Mouse (Mus musculus) midbrain, postnatal 0 days (tissue): ENCODE data around the gene Slc6a6. TPM values are rescaled to one million over a fixed set of nuclear protein-coding genes. Genes with fewer than 3 reads are reported as not detected.

Experiments
- ATAC-seq: fragments of 200-750 bp; cut with Nextera tagmentation; 2 replicates; pipeline ENCODE4 v1.8.0; 2017; ENCODE audit warnings: moderate number of reproducible peaks, mild to moderate bottlenecking, moderate TSS enrichment, moderate library complexity; ENCODE audit not compliant: low FRiP score
- DNase-seq: peaks from one replicate; pipeline ENCODE4 v3.0.0-alpha.2; 2015; ENCODE audit warnings: low spot score
- H3K27ac ChIP-seq: fragments of 300-500 bp; sonication (generic); 2 replicates; pipeline ENCODE4 v1.5.1; 2014; ENCODE audit warnings: low read depth, mild to moderate bottlenecking, low read length, mixed read lengths
- H3K27me3 ChIP-seq: fragments of 300-500 bp; sonication (generic); 2 replicates; pipeline ENCODE4 v1.6.1; 2014; ENCODE audit warnings: low read length, control low read depth, mixed read lengths; ENCODE audit not compliant: insufficient read depth
- H3K36me3 ChIP-seq: fragments of 300-500 bp; sonication (generic); 2 replicates; pipeline ENCODE4 v1.6.1; 2014; ENCODE audit warnings: low read length, control low read depth, mixed read lengths; ENCODE audit not compliant: insufficient read depth
- H3K4me1 ChIP-seq: fragments of 300-500 bp; sonication (generic); 2 replicates; pipeline ENCODE4 v1.6.1; 2014; ENCODE audit warnings: mild to moderate bottlenecking, control low read depth, antibody characterized with exemption, low read length, mixed read lengths; ENCODE audit not compliant: insufficient read depth
- H3K4me2 ChIP-seq: fragments of 300-500 bp; sonication (generic); 2 replicates; pipeline ENCODE4 v1.6.1; 2014; ENCODE audit warnings: low read depth, mild to moderate bottlenecking, low read length, mixed read lengths; ENCODE audit not compliant: poor library complexity, severe bottlenecking
- H3K4me3 ChIP-seq: fragments of 300-500 bp; sonication (generic); 2 replicates; pipeline ENCODE4 v1.5.1; 2014; ENCODE audit warnings: low read depth, mild to moderate bottlenecking, low read length, moderate library complexity
- H3K9ac ChIP-seq: fragments of 300-500 bp; sonication (generic); replicated peaks from 2 replicates; pipeline ENCODE4 v1.6.1; 2014; ENCODE audit warnings: mild to moderate bottlenecking, low read length, moderate library complexity, mixed read lengths; ENCODE audit not compliant: poor library complexity, severe bottlenecking
- H3K9me3 ChIP-seq: fragments of 300-500 bp; sonication (generic); 2 replicates; pipeline ENCODE4 v1.6.1; 2016; ENCODE audit warnings: low read length, control low read depth
- CTCF ChIP-seq: IDR thresholded peaks from 2 replicates; pipeline ENCODE4 v1.5.1; 2016; ENCODE audit warnings: antibody characterized with exemption, mild to moderate bottlenecking
- WGBS: fragments of 180-500 bp; shearing (Covaris S2); extraction: QIAGEN DNeasy Blood & Tissue Kit; methylation state at CpG from one replicate; pipeline ENCODE4 v1.1.7; 2014; 5-methylcytosine and 5-hydroxymethylcytosine counted together
- polyA plus RNA-seq: library from polyadenylated mRNA; unstranded; fragments of >200 nt; fragmentation: Nextera tagmentation; extraction: Ambion mirVana; gene quantifications from 2 replicates; pipeline ENCODE4 v1.2.1, GENCODE M21; 2015
- total RNA-seq: library from RNA; depleted of rRNA; stranded (reverse); fragments of >200 nt; gene quantifications from 2 replicates; pipeline ENCODE4 v1.2.3, GENCODE M21; 2014

Gene Slc6a6
- total and polyA plus RNA-seq, 2 experiments from 2014 or later: 146 to 147 TPM

- H3K27me3 ChIP-seq: no peaks in the 10 kb centered on the region
- ATAC-seq: peak; percentile 45
- no peaks in the 10 kb centered on the region for H3K9me3 ChIP-seq
- peaks cover 16% of the 10 kb centered on the region for H3K4me1 ChIP-seq
- no peak for TF ChIP-seq CTCF
- H3K4me2 ChIP-seq: peak overlapping the region; percentile 58
- DNase-seq: peak; percentile 36
- peak overlapping the region; percentile 91 for H3K27ac ChIP-seq
- H3K9ac ChIP-seq: peak overlapping the region; percentile 97
- H3K4me3 ChIP-seq: peak overlapping the region; percentile 93
- WGBS: 2% methylated on average over 13 of the region's 13 CpGs
- no peaks in the 10 kb centered on the region for H3K36me3 ChIP-seq
Observed at GRCm38 (mm10) chr6:91684474-91684829, 599 bp downstream of the Slc6a6 start.

- Histone ChIP-seq H3K9ac (peak overlapping the region; percentile 97), H3K4me1 (peaks cover 16% of the 10 kb centered on the region), H3K9me3 (no peaks in the 10 kb centered on the region), H3K4me2 (peak overlapping the region; percentile 58), H3K4me3 (peak overlapping the region; percentile 93), H3K27ac (peak overlapping the region; percentile 91), H3K27me3 (no peaks in the 10 kb centered on the region), H3K36me3 (no peaks in the 10 kb centered on the region)
- ATAC-seq (peak; percentile 0; the same call in 1 of the 2 replicates), DNase-seq (peak; percentile 43)
- WGBS: 12% methylated on average over 17 of the region's 17 CpGs
- TF ChIP-seq CTCF: no peak
Observed at GRCm38 (mm10) chr6:91684831-91685532, 1.1 kb downstream of the Slc6a6 start.

GRCm38 (mm10) chr6:91685533-91685883 lies 1.7 kb downstream of the Slc6a6 start:
- no peak for ATAC-seq

GRCm38 (mm10) chr6:91685896-91686295 lies 2.0 kb downstream of the Slc6a6 start:
- ATAC-seq (no peak), DNase-seq (no peak)
- Histone ChIP-seq H3K4me2 (peak overlapping the region; percentile 58), H3K36me3 (no peaks in the 10 kb centered on the region), H3K27me3 (no peaks in the 10 kb centered on the region), H3K9me3 (no peaks in the 10 kb centered on the region), H3K9ac (peak overlapping the region; percentile 51; the same call in 1 of the 2 replicates), H3K27ac (no peak overlapping the region; the same call in 1 of the 2 replicates), H3K4me3 (peak overlapping the region; percentile 93), H3K4me1 (peaks cover 16% of the 10 kb centered on the region)
- TF ChIP-seq CTCF: no peak
- 76% methylated on average over 7 of the region's 7 CpGs for WGBS

More at GRCm38 (mm10) chr6:91685533-91685883, 1.7 kb downstream of the Slc6a6 start:
- H3K27ac ChIP-seq: peak overlapping the region; percentile 47
- H3K4me3 ChIP-seq: peak overlapping the region; percentile 93
- no peaks in the 10 kb centered on the region for H3K27me3 ChIP-seq
- 0 out of 2 replicates have a peak overlapping the region, but pooled peaks have one; percentile 51 for H3K9ac ChIP-seq
- 25% methylated on average over 2 of the region's 2 CpGs for WGBS
- no peak for TF ChIP-seq CTCF
- peak overlapping the region; percentile 58 for H3K4me2 ChIP-seq
- no peaks in the 10 kb centered on the region for H3K36me3 ChIP-seq
- H3K9me3 ChIP-seq: no peaks in the 10 kb centered on the region
- peaks cover 16% of the 10 kb centered on the region for H3K4me1 ChIP-seq
- DNase-seq: no peak

GRCm38 (mm10) chr6:91686597-91686996 lies 2.7 kb downstream of the Slc6a6 start:
- Histone ChIP-seq H3K9ac (no peak overlapping the region), H3K36me3 (no peaks in the 10 kb centered on the region), H3K27me3 (no peaks in the 10 kb centered on the region), H3K4me3 (peak overlapping the region; percentile 93), H3K4me1 (peaks cover 16% of the 10 kb centered on the region), H3K4me2 (peak overlapping the region; percentile 58), H3K9me3 (no peaks in the 10 kb centered on the region), H3K27ac (no peak overlapping the region)
- DNase-seq (peak; percentile 15), ATAC-seq (no peak)
- WGBS: 43% methylated on average over 4 of the region's 4 CpGs
- TF ChIP-seq CTCF: no peak

- 70% methylated on average over 6 of the region's 6 CpGs for WGBS
- Histone ChIP-seq H3K9ac (0 out of 2 replicates have a peak overlapping the region, but pooled peaks have one; percentile 29), H3K4me3 (no peak overlapping the region), H3K9me3 (no peaks in the 10 kb centered on the region), H3K27ac (no peak overlapping the region), H3K36me3 (no peaks in the 10 kb centered on the region; the same call in 1 of the 2 replicates), H3K4me2 (peak overlapping the region; percentile 32), H3K27me3 (no peaks in the 10 kb centered on the region), H3K4me1 (peaks cover 16% of the 10 kb centered on the region)
- TF ChIP-seq CTCF: no peak
- DNase-seq (no peak), ATAC-seq (no peak)
Observed at GRCm38 (mm10) chr6:91688021-91688420, 4.2 kb downstream of the Slc6a6 start.
